Mouse (Mus musculus): ENCODE data around the gene Lyzl4. TPM values are rescaled to one million over a fixed set of nuclear protein-coding genes. Genes with fewer than 3 reads are reported as not detected.
A peak's percentile ranks its signal among the peaks of the same experiment; 100 is the strongest.

Gene Lyzl4
- polyA plus RNA-seq, 1 experiment from 2014 or later, result not detected

DNA sequence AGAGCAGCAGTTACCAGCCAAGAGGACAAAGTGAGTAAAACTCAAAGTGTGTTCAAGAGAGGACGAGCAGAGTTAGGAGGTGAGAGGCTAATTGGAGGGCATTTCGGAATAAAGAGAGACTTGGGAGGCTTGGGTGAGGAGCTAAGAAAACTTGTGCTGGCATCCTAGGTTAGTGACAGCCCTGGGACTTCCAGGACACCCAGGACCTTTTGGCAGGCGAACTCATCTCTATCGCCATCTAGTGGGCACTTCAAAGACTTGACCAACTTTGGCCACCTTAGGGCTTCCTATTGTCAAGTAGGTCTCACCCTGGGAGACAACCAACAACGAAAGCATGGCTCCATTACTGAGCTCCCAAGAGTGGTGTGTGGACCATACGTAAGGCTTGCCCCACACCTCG, 29.4 kb upstream of the Lyzl4 start:
- Histone ChIP-seq H3K4me2 (replicated peaks) (no peak overlapping the region), H3K9me3 (no peaks in the 10 kb centered on the region), H3K36me3 (no peaks in the 10 kb centered on the region), H3K4me3 (replicated peaks) (no peak overlapping the region), H3K27ac (no peak overlapping the region), H3K4me1 (replicated peaks) (peaks cover 32% of the 10 kb centered on the region), H3K9ac (no peak overlapping the region), H3K27me3 (replicated peaks) (peaks cover 27% of the 10 kb centered on the region; the same call in 1 of the 2 replicates)
- peak; percentile 41 for ATAC-seq
- WGBS, result 27% methylated on average over 7 of the region's 7 CpGs

GRCm38 (mm10) chr9:121669348-121669791, 27.5 kb upstream of the Lyzl4 start:
- no peak overlapping the region for H3K27ac ChIP-seq
- peak overlapping the region; percentile 31; the same call in 1 of the 2 replicates for H3K9ac ChIP-seq
- H3K36me3 ChIP-seq, result no peaks in the 10 kb centered on the region
- peak; percentile 64 for ATAC-seq
- peaks cover 27% of the 10 kb centered on the region; the same call in 1 of the 2 replicates for H3K27me3 ChIP-seq (replicated peaks)
- 1% methylated on average over 28 of the region's 28 CpGs for WGBS
- peak overlapping the region; percentile 12 for H3K4me3 ChIP-seq (replicated peaks)
- H3K4me1 ChIP-seq (replicated peaks), result peaks cover 32% of the 10 kb centered on the region
- H3K4me2 ChIP-seq (replicated peaks), result peak overlapping the region; percentile 64
- no peaks in the 10 kb centered on the region for H3K9me3 ChIP-seq

DNA sequence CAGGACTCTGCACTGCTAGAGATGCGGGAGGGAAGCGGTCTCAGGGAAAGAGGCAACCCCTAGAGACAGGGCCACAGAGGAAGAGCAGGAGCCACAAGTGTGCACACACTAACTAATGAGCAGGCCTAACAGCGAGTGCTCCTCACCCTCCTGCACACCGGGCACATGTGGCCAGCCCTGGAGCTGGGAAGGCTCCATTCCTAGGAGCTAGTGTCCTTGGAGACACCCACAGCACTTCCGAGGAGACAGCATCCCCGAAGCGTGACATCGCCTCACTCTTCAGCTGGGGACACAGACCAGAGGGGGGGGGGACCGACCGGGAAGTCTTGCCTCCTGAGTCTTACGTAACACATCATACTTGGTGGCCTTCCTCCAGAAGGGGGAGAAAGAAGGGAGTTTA, 25.9 kb upstream of the Lyzl4 start:
- Histone ChIP-seq H3K9ac (no peak overlapping the region), H3K9me3 (no peaks in the 10 kb centered on the region), H3K36me3 (no peaks in the 10 kb centered on the region), H3K4me3 (replicated peaks) (no peak overlapping the region), H3K4me2 (replicated peaks) (no peak overlapping the region), H3K27me3 (replicated peaks) (peaks cover 27% of the 10 kb centered on the region; the same call in 1 of the 2 replicates), H3K27ac (no peak overlapping the region), H3K4me1 (replicated peaks) (peaks cover 32% of the 10 kb centered on the region)
- 78% methylated on average over 11 of the region's 11 CpGs for WGBS
- ATAC-seq, result no peak

DNA sequence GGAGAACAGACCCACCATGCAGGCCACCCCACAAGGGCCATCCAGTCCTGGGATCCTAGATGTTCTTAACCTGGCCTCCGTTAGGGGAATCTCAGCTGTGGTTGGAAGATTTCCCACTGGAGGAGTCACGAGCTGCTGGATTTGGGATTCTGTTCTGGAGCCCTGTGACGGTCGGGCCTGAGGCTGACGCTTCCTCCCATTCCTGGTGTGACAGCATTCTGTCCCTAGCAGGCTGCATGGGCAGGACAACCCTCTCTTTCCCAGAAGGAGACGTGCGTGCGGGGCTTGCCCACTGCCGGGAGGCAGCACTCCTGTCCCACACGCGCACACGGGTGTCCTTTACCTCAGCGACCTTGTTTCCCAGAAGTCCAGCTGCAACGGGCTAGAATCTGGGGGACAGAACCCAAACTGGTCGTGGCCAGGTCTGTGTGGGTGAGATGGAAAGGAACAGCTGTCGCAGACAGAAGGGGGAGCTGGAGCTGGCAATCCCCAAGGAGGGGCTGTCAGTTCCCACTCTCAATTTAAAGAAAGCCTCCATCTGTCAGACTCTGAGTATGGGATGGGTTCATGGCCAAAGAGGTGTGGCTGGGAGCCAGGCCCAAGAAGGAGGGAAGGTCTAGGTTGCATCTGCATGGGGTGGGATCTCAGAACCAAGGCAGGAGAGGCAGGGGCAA, 25.2 kb upstream of the Lyzl4 start:
- H3K4me1 ChIP-seq (replicated peaks), result peaks cover 29% of the 10 kb centered on the region
- H3K27me3 ChIP-seq (replicated peaks), result peaks cover 27% of the 10 kb centered on the region; the same call in 1 of the 2 replicates

GRCm38 (mm10) chr9:121664104-121664503, 22.2 kb upstream of the Lyzl4 start:
- H3K4me1 ChIP-seq (replicated peaks), result peaks cover 11% of the 10 kb centered on the region
- no peak overlapping the region for H3K27ac ChIP-seq
- ATAC-seq, result no peak
- no peaks in the 10 kb centered on the region for H3K36me3 ChIP-seq
- no peaks in the 10 kb centered on the region for H3K9me3 ChIP-seq
- no peak overlapping the region for H3K9ac ChIP-seq
- H3K4me3 ChIP-seq (replicated peaks), result no peak overlapping the region
- no peak overlapping the region for H3K4me2 ChIP-seq (replicated peaks)
- peaks cover 18% of the 10 kb centered on the region; the same call in 1 of the 2 replicates for H3K27me3 ChIP-seq (replicated peaks)
- WGBS, result 85% methylated on average over 5 of the region's 5 CpGs

More for the DNA sequence above, 25.2 kb upstream of the Lyzl4 start:
- no peak overlapping the region for H3K4me3 ChIP-seq (replicated peaks)
- H3K27ac ChIP-seq, result no peak overlapping the region
- H3K4me2 ChIP-seq (replicated peaks), result no peak overlapping the region
- H3K9me3 ChIP-seq, result no peaks in the 10 kb centered on the region
- ATAC-seq, result no peak
- H3K36me3 ChIP-seq, result no peaks in the 10 kb centered on the region
- no peak overlapping the region for H3K9ac ChIP-seq
- WGBS, result 71% methylated on average over 16 of the region's 16 CpGs

- ATAC-seq, result no peak
- Histone ChIP-seq H3K4me3 (replicated peaks) (no peak overlapping the region), H3K27ac (no peak overlapping the region), H3K27me3 (replicated peaks) (peaks cover 12% of the 10 kb centered on the region; the same call in 1 of the 2 replicates), H3K9me3 (no peaks in the 10 kb centered on the region), H3K4me2 (replicated peaks) (no peak overlapping the region), H3K9ac (no peak overlapping the region), H3K36me3 (no peaks in the 10 kb centered on the region), H3K4me1 (replicated peaks) (peaks cover 10% of the 10 kb centered on the region; the same call in 1 of the 2 replicates)
- 78% methylated on average over 6 of the region's 6 CpGs for WGBS
Measured at GRCm38 (mm10) chr9:121663467-121663866, 21.6 kb upstream of the Lyzl4 start.

DNA sequence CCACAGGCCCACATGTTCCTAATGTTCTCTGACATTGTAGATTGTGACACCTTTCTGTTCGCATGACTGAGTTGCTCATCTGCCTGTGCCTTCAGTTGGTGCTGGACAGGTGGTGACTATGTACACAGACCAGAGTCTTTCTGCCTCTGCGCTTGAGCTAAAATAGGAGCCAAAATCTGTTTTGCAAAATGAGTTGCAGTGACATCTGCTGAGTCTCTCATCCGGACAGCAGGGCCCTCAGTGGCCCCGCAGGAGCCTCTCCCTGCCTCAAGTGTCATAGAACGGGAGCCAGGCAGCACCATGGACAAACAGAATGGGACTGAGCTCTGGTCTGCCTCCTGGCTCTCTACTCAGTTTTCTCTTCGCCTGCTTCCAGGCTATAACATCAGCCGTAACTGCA, 17.9 kb upstream of the Lyzl4 start:
- H3K9me3 ChIP-seq, result no peaks in the 10 kb centered on the region

GRCm38 (mm10) chr9:121658248-121658647, 16.4 kb upstream of the Lyzl4 start:
- peaks cover 12% of the 10 kb centered on the region; the same call in 1 of the 2 replicates for H3K4me1 ChIP-seq (replicated peaks)
- peak overlapping the region; percentile 75; the same call in 1 of the 2 replicates for H3K27ac ChIP-seq
- no peak overlapping the region; the same call in 1 of the 2 replicates for H3K9ac ChIP-seq
- no peak overlapping the region for H3K4me3 ChIP-seq (replicated peaks)
- H3K4me2 ChIP-seq (replicated peaks), result no peak overlapping the region
- 51% methylated on average over 7 of the region's 7 CpGs for WGBS
- no peaks in the 10 kb centered on the region for H3K9me3 ChIP-seq
- peak; percentile 61 for ATAC-seq
- 0 out of 2 replicates have a peak, but pooled peaks cover 3% of the 10 kb centered on the region for H3K27me3 ChIP-seq (replicated peaks)
- no peaks in the 10 kb centered on the region for H3K36me3 ChIP-seq

More for the DNA sequence above, 17.9 kb upstream of the Lyzl4 start:
- Histone ChIP-seq H3K4me1 (replicated peaks) (peaks cover 12% of the 10 kb centered on the region; the same call in 1 of the 2 replicates), H3K4me3 (replicated peaks) (no peak overlapping the region), H3K27ac (no peak overlapping the region), H3K36me3 (no peaks in the 10 kb centered on the region), H3K4me2 (replicated peaks) (no peak overlapping the region), H3K27me3 (replicated peaks) (0 out of 2 replicates have a peak, but pooled peaks cover 3% of the 10 kb centered on the region), H3K9ac (no peak overlapping the region)
- WGBS, result 74% methylated on average over 7 of the region's 7 CpGs
- ATAC-seq, result no peak

GRCm38 (mm10) chr9:121657143-121657542, 15.2 kb upstream of the Lyzl4 start:
- Histone ChIP-seq H3K27ac (peak overlapping the region; percentile 75), H3K4me3 (replicated peaks) (no peak overlapping the region), H3K9ac (no peak overlapping the region), H3K9me3 (no peaks in the 10 kb centered on the region), H3K27me3 (replicated peaks) (0 out of 2 replicates have a peak, but pooled peaks cover 3% of the 10 kb centered on the region), H3K4me2 (replicated peaks) (peak overlapping the region; percentile 11; the same call in 1 of the 2 replicates), H3K4me1 (replicated peaks) (peaks cover 12% of the 10 kb centered on the region; the same call in 1 of the 2 replicates), H3K36me3 (no peaks in the 10 kb centered on the region)
- 35% methylated on average over 13 of the region's 13 CpGs for WGBS
- ATAC-seq, result peak; percentile 57

GRCm38 (mm10) chr9:121656322-121656721, 14.4 kb upstream of the Lyzl4 start:
- Histone ChIP-seq H3K4me3 (replicated peaks) (no peak overlapping the region), H3K27ac (no peak overlapping the region), H3K9ac (no peak overlapping the region), H3K36me3 (no peaks in the 10 kb centered on the region), H3K4me1 (replicated peaks) (peaks cover 14% of the 10 kb centered on the region; the same call in 1 of the 2 replicates), H3K9me3 (no peaks in the 10 kb centered on the region), H3K27me3 (replicated peaks) (0 out of 2 replicates have a peak, but pooled peaks cover 3% of the 10 kb centered on the region), H3K4me2 (replicated peaks) (no peak overlapping the region)
- 69% methylated on average over 5 of the region's 5 CpGs for WGBS
- ATAC-seq, result peak; percentile 54

GRCm38 (mm10) chr9:121653668-121654067, 11.8 kb upstream of the Lyzl4 start:
- ATAC-seq, result no peak
- Histone ChIP-seq H3K9ac (no peak overlapping the region), H3K4me2 (replicated peaks) (no peak overlapping the region), H3K36me3 (no peaks in the 10 kb centered on the region), H3K27me3 (replicated peaks) (no peaks in the 10 kb centered on the region), H3K4me3 (replicated peaks) (no peak overlapping the region), H3K27ac (no peak overlapping the region), H3K9me3 (no peaks in the 10 kb centered on the region), H3K4me1 (replicated peaks) (peaks cover 18% of the 10 kb centered on the region)
- WGBS, result 89% methylated on average over 10 of the region's 10 CpGs

GRCm38 (mm10) chr9:121647026-121647425, 5.1 kb upstream of the Lyzl4 start:
- ATAC-seq, result no peak
- Histone ChIP-seq H3K27ac (no peak overlapping the region), H3K4me1 (replicated peaks) (peaks cover 34% of the 10 kb centered on the region), H3K4me3 (replicated peaks) (no peak overlapping the region), H3K27me3 (replicated peaks) (peaks cover 22% of the 10 kb centered on the region), H3K9ac (no peak overlapping the region), H3K9me3 (no peaks in the 10 kb centered on the region), H3K4me2 (replicated peaks) (no peak overlapping the region), H3K36me3 (no peaks in the 10 kb centered on the region)
- WGBS, result 65% methylated on average over 7 of the region's 7 CpGs
